Mouse (Mus musculus) adrenal gland, postnatal 10 days (tissue): ENCODE data around the gene 1700012A03Rik. TPM values are rescaled to one million over a fixed set of nuclear protein-coding genes. Genes with fewer than 3 reads are reported as not detected.

Experiments
- DNase-seq: peaks from one replicate; pipeline ENCODE4 v3.0.0; 2021; ENCODE audit warnings: mixed read lengths
- total RNA-seq, 2 experiments: library from RNA; stranded (reverse); gene quantifications; 2 replicates each; pipeline ENCODE4 v1.2.3; 2021

Gene 1700012A03Rik
- total RNA-seq, 2 experiments from 2014 or later: not detected

DNA sequence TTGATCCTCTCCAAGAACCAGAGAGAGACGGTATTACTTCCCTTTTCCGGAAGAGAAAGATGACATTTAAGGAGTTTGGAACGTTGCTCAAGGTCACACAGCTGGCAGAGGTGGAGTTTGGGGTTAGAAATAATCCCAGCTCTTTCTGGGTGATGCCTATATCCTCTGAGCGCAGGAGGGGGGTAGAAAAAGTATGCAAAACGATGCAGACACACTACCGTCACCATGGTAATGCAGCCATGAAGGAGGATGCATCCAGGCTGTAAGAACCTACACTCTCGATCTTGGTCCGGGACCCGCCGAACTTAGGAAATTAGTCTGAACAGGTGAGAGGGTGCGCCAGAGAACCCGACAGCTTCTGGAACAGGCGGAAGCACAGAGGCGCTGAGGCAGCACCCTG, 43.3 kb downstream of the 1700012A03Rik start:
- DNase-seq: no peak

DNA sequence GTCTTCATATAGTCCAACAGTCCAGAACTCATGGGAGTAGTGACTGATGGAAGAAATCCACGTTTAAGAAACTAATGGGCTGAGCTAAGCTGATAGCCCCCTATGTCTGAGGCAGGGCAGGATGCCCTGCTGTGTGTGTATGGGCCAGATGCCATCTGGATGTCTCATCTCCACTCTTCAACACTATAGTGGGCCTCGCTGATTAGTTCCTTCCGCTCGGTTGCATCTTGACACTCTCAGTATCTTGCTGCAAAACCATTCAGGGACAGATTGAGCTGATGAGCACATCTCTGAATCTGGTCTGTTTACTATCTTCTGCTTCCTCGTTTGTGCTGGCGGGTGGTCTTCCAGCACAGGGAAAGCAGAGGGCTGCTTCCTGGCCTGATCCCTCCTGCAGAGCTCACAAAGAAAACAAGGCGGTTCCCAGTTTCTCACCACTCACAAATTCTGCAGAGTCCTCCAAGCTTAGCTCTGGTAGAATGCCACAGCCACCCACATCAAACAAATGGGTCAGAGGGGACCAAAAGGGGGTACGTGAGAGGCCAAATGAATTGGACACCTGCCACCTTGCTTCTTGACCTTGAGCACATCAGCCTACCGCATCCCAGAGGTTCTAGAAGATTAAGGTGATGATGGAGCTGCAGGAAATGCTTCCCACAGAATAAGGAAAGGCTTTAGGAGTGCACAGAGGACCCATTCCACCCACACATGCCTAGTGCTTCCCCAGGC, 55.7 kb downstream of the 1700012A03Rik start:
- no peak for DNase-seq
